Mouse (Mus musculus): ENCODE measurements at regions not wholly inside any gene's neighbourhood (a gene's known extent, or its start where the extent isn't known, plus 50 kb on each side); places are given as distances from the start of the nearest gene placed in this dataset.

- in situ Hi-C loops (cut with MboI; ENCODE audit: low pct_ligation_motif_present, low pct_unique_long_range_greater_than_20kb, low sequenced_read_pairs), result no loop called here
- no peaks in the 10 kb centered on the region for H3K36me3 ChIP-seq (replicated peaks in 1 of 2; ENCODE audit: control insufficient read depth in 1 of 2, insufficient read depth in 1 of 2, low read length in 1 of 2)
- dilution Hi-C loops (cut with MboI; ENCODE audit: extremely low pct_ligation_motif_present, extremely low pct_unique_long_range_greater_than_20kb, low sequenced_read_pairs), result no loop called here
- H3K27ac ChIP-seq (ENCODE audit: insufficient read depth, low read depth), result no peak overlapping the region
- no peaks in the 10 kb centered on the region for H3K4me1 ChIP-seq (ENCODE audit: control insufficient read depth in 1 of 2, insufficient read depth in 2 of 2)
- no peaks in the 10 kb centered on the region for H3K9me3 ChIP-seq (replicated peaks; ENCODE audit: low read length)
- DNase-seq (ENCODE audit: extremely low read depth), result no peak
- H3K9ac ChIP-seq (ENCODE audit: insufficient read depth, low read depth), result no peak overlapping the region
- no peak overlapping the region for H3K4me2 ChIP-seq (ENCODE audit: insufficient read depth, low read depth, poor library complexity, severe bottlenecking)
- H3K4me3 ChIP-seq (replicated peaks in 1 of 3; ENCODE audit: low read depth in 2 of 3, low read length in 2 of 3, poor library complexity in 1 of 3), result no peak overlapping the region
- TF ChIP-seq CTCF (conservative IDR thresholded peaks at IDR 0.05 in 1 of 2, IDR thresholded peaks at IDR 0.05 in 1 of 2; ENCODE audit: low read depth in 2 of 2, low read length in 2 of 2), result no peak
- TF ChIP-seq USF2 (conservative IDR thresholded peaks at IDR 0.05; ENCODE audit: low read depth, low read length), result no peak
- TF ChIP-seq ZKSCAN1 (IDR thresholded peaks at IDR 0.05; ENCODE audit: borderline replicate concordance, low read depth, low read length), result no peak
- no peak for TF ChIP-seq GABPA (IDR thresholded peaks at IDR 0.05; ENCODE audit: insufficient replicate concordance, low read depth, low read length)
- no peak for TF ChIP-seq ZNF384 (IDR thresholded peaks at IDR 0.05; ENCODE audit: low read depth, low read length)
- no peak for TF ChIP-seq IRF4 (IDR thresholded peaks at IDR 0.05; ENCODE audit: low read depth, low read length)
- TF ChIP-seq NRF1 (IDR thresholded peaks at IDR 0.05; ENCODE audit: low read depth, low read length), result no peak
- no peak for TF ChIP-seq EP300 (IDR thresholded peaks at IDR 0.05; ENCODE audit: low read length)
- TF ChIP-seq BHLHE40 (IDR thresholded peaks at IDR 0.05; ENCODE audit: low read depth, low read length), result no peak
- no peak for TF ChIP-seq ZMIZ1 (IDR thresholded peaks at IDR 0.05; ENCODE audit: low read depth, low read length)
- no peak for TF ChIP-seq CHD2 (IDR thresholded peaks at IDR 0.05; ENCODE audit: low read length)
- TF ChIP-seq RAD21 (IDR thresholded peaks at IDR 0.05; ENCODE audit: low read depth, low read length), result no peak
- H3K79me2 ChIP-seq (replicated peaks; ENCODE audit: control insufficient read depth, extremely low read depth, insufficient read depth, poor library complexity, severe bottlenecking), result no peaks in the 10 kb centered on the region
- H3K27me3 ChIP-seq (replicated peaks), result peaks cover 84% of the 10 kb centered on the region
These were observed 379.3 kb upstream of the Tnp1 start for GRCm38 (mm10) chr1:73395034-73395433.

GRCm38 (mm10) chr1:73394466-73394865 is 378.8 kb upstream of the Tnp1 start:
- no peaks in the 10 kb centered on the region for H3K79me2 ChIP-seq (replicated peaks; ENCODE audit: control insufficient read depth, extremely low read depth, insufficient read depth, poor library complexity, severe bottlenecking)
- TF ChIP-seq ZNF384 (IDR thresholded peaks at IDR 0.05; ENCODE audit: low read depth, low read length) (no peak), UBTF (IDR thresholded peaks at IDR 0.05; ENCODE audit: low read depth, low read length) (no peak), SIN3A (IDR thresholded peaks at IDR 0.05; ENCODE audit: low read length) (no peak), JUND (conservative IDR thresholded peaks at IDR 0.05; ENCODE audit: low read depth, low read length) (no peak), MXI1 (IDR thresholded peaks at IDR 0.05; ENCODE audit: low read depth, low read length) (no peak), MAZ (IDR thresholded peaks at IDR 0.05; ENCODE audit: low read depth, low read length) (no peak), ETS1 (conservative IDR thresholded peaks at IDR 0.05; ENCODE audit: low read depth, low read length) (no peak), GABPA (IDR thresholded peaks at IDR 0.05; ENCODE audit: insufficient replicate concordance, low read depth, low read length) (no peak), ZMIZ1 (IDR thresholded peaks at IDR 0.05; ENCODE audit: low read depth, low read length) (no peak), RCOR1 (conservative IDR thresholded peaks at IDR 0.05; ENCODE audit: low read depth, low read length) (no peak), POLR2A (IDR thresholded peaks at IDR 0.05; ENCODE audit: low read depth, low read length) (no peak), CTCF (conservative IDR thresholded peaks at IDR 0.05 in 1 of 2, IDR thresholded peaks at IDR 0.05 in 1 of 2; ENCODE audit: low read depth in 2 of 2, low read length in 2 of 2) (no peak), MEF2A (IDR thresholded peaks at IDR 0.05; ENCODE audit: borderline replicate concordance, low read depth, low read length) (no peak), HCFC1 (IDR thresholded peaks at IDR 0.05; ENCODE audit: low read depth, low read length) (no peak), CHD1 (IDR thresholded peaks at IDR 0.05; ENCODE audit: low read depth, low read length) (no peak), TCF12 (IDR thresholded peaks at IDR 0.05; ENCODE audit: low read depth, low read length) (no peak), PAX5 (IDR thresholded peaks at IDR 0.05; ENCODE audit: low read length) (no peak)
- in situ Hi-C loops (cut with MboI; ENCODE audit: low pct_ligation_motif_present, low pct_unique_long_range_greater_than_20kb, low sequenced_read_pairs) (no loop called here), dilution Hi-C loops (cut with MboI; ENCODE audit: extremely low pct_ligation_motif_present, extremely low pct_unique_long_range_greater_than_20kb, low sequenced_read_pairs) (no loop called here)
- no peak overlapping the region for H3K27ac ChIP-seq (ENCODE audit: insufficient read depth, low read depth)
- no peaks in the 10 kb centered on the region for H3K4me1 ChIP-seq (ENCODE audit: control insufficient read depth in 1 of 2, insufficient read depth in 2 of 2)
- H3K36me3 ChIP-seq (replicated peaks in 1 of 2; ENCODE audit: control insufficient read depth in 1 of 2, insufficient read depth in 1 of 2, low read length in 1 of 2), result no peaks in the 10 kb centered on the region
- peaks cover 84% of the 10 kb centered on the region for H3K27me3 ChIP-seq (replicated peaks)
- H3K4me3 ChIP-seq (replicated peaks in 1 of 3; ENCODE audit: low read depth in 2 of 3, low read length in 2 of 3, poor library complexity in 1 of 3), result no peak overlapping the region
- H3K9ac ChIP-seq (ENCODE audit: insufficient read depth, low read depth), result no peak overlapping the region
- DNase-seq (ENCODE audit: extremely low read depth), result no peak
- H3K4me2 ChIP-seq (ENCODE audit: insufficient read depth, low read depth, poor library complexity, severe bottlenecking), result no peak overlapping the region
- H3K9me3 ChIP-seq (replicated peaks; ENCODE audit: low read length), result no peaks in the 10 kb centered on the region
